Mouse (Mus musculus) testis, adult 2 months (tissue): ENCODE data around the gene Dynll1.

Experiments
- CTCF ChIP-seq: fragments of 200-500 bp; IDR thresholded peaks from 2 replicates; pipeline ENCODE4 v1.5.1; 2012; ENCODE audit warnings: low read depth, mild to moderate bottlenecking, inconsistent platforms, low read length, moderate library complexity; ENCODE audit not compliant: control insufficient read depth, insufficient read depth, insufficient replicate concordance
- POLR2A ChIP-seq: fragments of 200-500 bp; IDR thresholded peaks from 2 replicates; pipeline ENCODE4 v1.6.1; 2012; ENCODE audit warnings: low read depth, mild to moderate bottlenecking, inconsistent platforms, low read length, moderate library complexity; ENCODE audit not compliant: control insufficient read depth

DNA sequence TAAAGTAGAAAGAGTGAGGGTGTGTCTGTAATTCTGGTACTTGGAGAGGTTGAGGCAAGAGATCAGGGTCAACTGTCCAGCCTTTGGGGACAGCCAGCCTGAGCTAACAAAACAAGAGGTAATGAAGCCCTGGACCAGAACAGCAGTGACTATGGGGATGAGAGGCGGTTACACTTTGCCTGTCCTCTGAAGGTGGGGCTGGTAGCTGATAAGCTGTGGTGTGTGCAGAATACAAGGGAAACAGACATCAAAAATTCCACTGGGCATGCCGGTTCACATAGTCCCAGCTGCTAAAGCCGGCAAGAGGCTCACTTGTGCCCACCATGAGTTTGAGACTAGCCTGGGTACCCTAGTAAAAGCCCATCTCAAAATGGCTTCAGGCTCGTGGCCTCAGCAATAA, 11.6 kb upstream of the Dynll1 start:
- TF ChIP-seq CTCF (no peak), POLR2A (no peak)
